Mouse (Mus musculus) layer of hippocampus, postnatal 10 days (tissue): ENCODE measurements around the gene Lect2. TPM values are rescaled to one million over a fixed set of nuclear protein-coding genes. Genes with fewer than 3 reads are reported as not detected.

Experiments used
- DNase-seq, 2 experiments: peaks; one replicate each; pipeline ENCODE4 v3.0.0; 2021; ENCODE audit warnings: low spot score in 2 of 2
- long read RNA-seq: library from polyadenylated mRNA; stranded (forward); transcript quantifications from one replicate; pipeline ENCODE4 v2.0.0, GENCODE M21; 2023
- total RNA-seq, 2 experiments: library from RNA; stranded (reverse); gene quantifications; 2 replicates each; pipeline ENCODE4 v1.2.3; 2021

Gene Lect2
- total RNA-seq, result not detected
- long read RNA-seq, result 0 reads

GRCm38 (mm10) chr13:56548401-56548800 lies at the start of gene Lect2:
TSS of gene Lect2 (minus strand) at chr13:56548502.
- DNase-seq, result no peak

GRCm38 (mm10) chr13:56597296-56597695 lies 49.0 kb upstream of the Lect2 start:
- DNase-seq, result no peak

- no peak for DNase-seq
Observed at GRCm38 (mm10) chr13:56595246-56595645, 46.9 kb upstream of the Lect2 start.

- DNase-seq, result no peak
Observed at GRCm38 (mm10) chr13:56593961-56594391, 45.7 kb upstream of the Lect2 start.

- no peak for DNase-seq
Observed at GRCm38 (mm10) chr13:56593196-56593595, 44.9 kb upstream of the Lect2 start.

GRCm38 (mm10) chr13:56591939-56592338 lies 43.6 kb upstream of the Lect2 start:
- DNase-seq, result no peak

GRCm38 (mm10) chr13:56591191-56591590 lies 42.9 kb upstream of the Lect2 start:
- no peak for DNase-seq

- DNase-seq, result no peak
Observed at GRCm38 (mm10) chr13:56590202-56590601, 41.9 kb upstream of the Lect2 start.

- no peak for DNase-seq
Observed at GRCm38 (mm10) chr13:56588454-56589117, 40.3 kb upstream of the Lect2 start.

GRCm38 (mm10) chr13:56586046-56586445 lies 37.7 kb upstream of the Lect2 start:
- DNase-seq, result no peak

GRCm38 (mm10) chr13:56582720-56583119 lies 34.4 kb upstream of the Lect2 start:
- DNase-seq, result no peak

GRCm38 (mm10) chr13:56581961-56582434 lies 33.7 kb upstream of the Lect2 start:
- DNase-seq, result peak; percentile 27 to 30

- DNase-seq, result no peak
Observed at GRCm38 (mm10) chr13:56581512-56581911, 33.2 kb upstream of the Lect2 start.

GRCm38 (mm10) chr13:56580450-56580849 lies 32.1 kb upstream of the Lect2 start:
- no peak for DNase-seq

GRCm38 (mm10) chr13:56578097-56578496 lies 29.8 kb upstream of the Lect2 start:
- DNase-seq, result no peak

GRCm38 (mm10) chr13:56575701-56576321 lies 27.5 kb upstream of the Lect2 start:
- peak; percentile 75 to 76 for DNase-seq

GRCm38 (mm10) chr13:56575074-56575473 lies 26.8 kb upstream of the Lect2 start:
- no peak for DNase-seq

- no peak for DNase-seq
Observed at GRCm38 (mm10) chr13:56571645-56572044, 23.3 kb upstream of the Lect2 start.

GRCm38 (mm10) chr13:56566336-56566735 lies 18.0 kb upstream of the Lect2 start:
- DNase-seq, result no peak

GRCm38 (mm10) chr13:56563075-56563474 lies 14.8 kb upstream of the Lect2 start:
- peak; percentile 55 to 62 for DNase-seq

GRCm38 (mm10) chr13:56561129-56561528 lies 12.8 kb upstream of the Lect2 start:
- DNase-seq, result no peak

- DNase-seq, result no peak
Observed at GRCm38 (mm10) chr13:56559841-56560370, 11.6 kb upstream of the Lect2 start.
